ENCODE assay signal across 19 mouse cellular contexts in the genomic region with DNA sequence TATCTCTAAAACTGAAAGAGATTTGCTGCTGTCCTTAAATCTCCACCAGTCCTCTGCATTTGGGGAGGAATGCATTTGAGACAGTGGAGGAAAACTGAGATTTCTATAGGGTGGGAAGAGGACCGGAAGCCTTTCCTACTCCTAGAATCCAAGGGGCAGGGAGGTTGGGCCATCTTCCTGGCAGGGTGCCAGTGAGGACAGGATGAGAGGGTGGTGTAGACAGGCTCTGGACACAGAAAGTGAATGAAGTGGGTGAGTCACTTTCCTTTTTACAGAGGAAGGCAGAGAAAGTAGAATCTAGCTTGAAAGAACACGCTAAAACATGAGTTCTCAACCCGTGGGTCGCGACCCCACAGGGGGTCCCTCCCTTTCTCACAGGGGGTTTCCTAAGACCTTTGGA. TPM values are rescaled to one million over a fixed set of nuclear protein-coding genes. Genes with fewer than 3 reads are reported as not detected.
DNase-seq lines count a peak whose midpoint lies in the region; ATAC-seq and TF ChIP-seq lines count a peak whose summit lies in the region.
"Had no signal": no experiment of that assay in that cellular context is flagged by ENCODE, and none has a peak within 500 bp of the region (broad histone marks: within the 10 kb centered on the region; RNA-seq: fewer than 3 reads in every experiment).

No protein-coding gene starts in this region.

- peaks cover 92% of the 10 kb centered on the region for H3K27me3 ChIP-seq in kidney, embryonic 16.5 days (ENCODE audit: insufficient read depth, low read length)
- peaks cover 90% of the 10 kb centered on the region for H3K27me3 ChIP-seq in CH12.LX (replicated peaks)
- peaks cover 100% of the 10 kb centered on the region for H3K27me3 ChIP-seq in limb, embryonic 10.5 days (ENCODE audit: low read depth, poor library complexity, severe bottlenecking)

- no peak for TF ChIP-seq EP300 in CH12.LX (IDR thresholded peaks at IDR 0.05; ENCODE audit: low read length)

- no peak overlapping the region for H3K9ac ChIP-seq in kidney, embryonic 16.5 days (replicated peaks; ENCODE audit: low read length)
- H3K9ac ChIP-seq in CH12.LX (ENCODE audit: insufficient read depth, low read depth): no peak overlapping the region
- H3K9ac ChIP-seq: forebrain, postnatal 0 days; liver, embryonic 14.5 days had no signal

- H3K4me1 ChIP-seq in kidney, embryonic 16.5 days (ENCODE audit: insufficient read depth, low read length): peaks cover 15% of the 10 kb centered on the region
- peaks cover 6 to 18% of the 10 kb centered on the region in 2 experiments; a peak in 3 of 4 replicates for H3K4me1 ChIP-seq in CH12.LX (ENCODE audit: control insufficient read depth in 1 of 2, insufficient read depth in 2 of 2)
- peaks cover 36% of the 10 kb centered on the region for H3K4me1 ChIP-seq in limb, embryonic 10.5 days

- TF ChIP-seq RAD21 in CH12.LX (IDR thresholded peaks at IDR 0.05; ENCODE audit: low read depth, low read length): no peak

- in situ Hi-C loops in CH12.LX (cut with MboI; ENCODE audit: low pct_ligation_motif_present, low pct_unique_long_range_greater_than_20kb, low sequenced_read_pairs): no loop called here

- no peak for TF ChIP-seq POLR2A in CH12.LX (IDR thresholded peaks at IDR 0.05; ENCODE audit: low read depth, low read length)

- no peaks in the 10 kb centered on the region for H3K36me3 ChIP-seq in kidney, embryonic 16.5 days (ENCODE audit: insufficient read depth, low read length)
- no peaks in the 10 kb centered on the region for H3K36me3 ChIP-seq in CH12.LX (replicated peaks in 1 of 2; ENCODE audit: control insufficient read depth in 1 of 2, insufficient read depth in 1 of 2, low read length in 1 of 2)
- no peaks in the 10 kb centered on the region for H3K36me3 ChIP-seq in limb, embryonic 10.5 days
- H3K36me3 ChIP-seq: forebrain, embryonic 10.5 days; heart, embryonic 10.5 days had no signal

- no peak overlapping the region for H3K4me3 ChIP-seq in kidney, embryonic 16.5 days (ENCODE audit: low read length)
- H3K4me3 ChIP-seq in CH12.LX (replicated peaks in 1 of 3; ENCODE audit: low read depth in 2 of 3, low read length in 2 of 3, poor library complexity in 1 of 3): no peak overlapping the region
- no peak overlapping the region for H3K4me3 ChIP-seq in limb, embryonic 10.5 days
- H3K4me3 ChIP-seq: heart, embryonic 10.5 days; left cerebral cortex, adult 2 months had no signal

- no peak overlapping the region for H3K27ac ChIP-seq in kidney, embryonic 16.5 days (ENCODE audit: low read length)
- H3K27ac ChIP-seq in CH12.LX (ENCODE audit: insufficient read depth, low read depth): no peak overlapping the region
- no peak overlapping the region for H3K27ac ChIP-seq in limb, embryonic 10.5 days
- H3K27ac ChIP-seq: forebrain, embryonic 10.5 days; heart, embryonic 10.5 days; left cerebral cortex, adult 2 months; liver, embryonic 14.5 days had no signal

- TF ChIP-seq CTCF in CH12.LX (conservative IDR thresholded peaks at IDR 0.05 in 1 of 2, IDR thresholded peaks at IDR 0.05 in 1 of 2; ENCODE audit: low read depth in 2 of 2, low read length in 2 of 2): no peak

- H3K4me2 ChIP-seq in kidney, embryonic 16.5 days (replicated peaks; ENCODE audit: low read depth, low read length): no peak overlapping the region
- H3K4me2 ChIP-seq in CH12.LX (ENCODE audit: insufficient read depth, low read depth, poor library complexity, severe bottlenecking): no peak overlapping the region

- dilution Hi-C loops in CH12.LX (cut with MboI; ENCODE audit: extremely low pct_ligation_motif_present, extremely low pct_unique_long_range_greater_than_20kb, low sequenced_read_pairs): no loop called here

- no peak for ATAC-seq in kidney, embryonic 16.5 days (ENCODE audit: low FRiP score, low TSS enrichment)
- ATAC-seq: forebrain, postnatal 0 days had no signal

- H3K79me2 ChIP-seq in CH12.LX (replicated peaks; ENCODE audit: control insufficient read depth, extremely low read depth, insufficient read depth, poor library complexity, severe bottlenecking): no peaks in the 10 kb centered on the region

- H3K9me3 ChIP-seq in kidney, embryonic 16.5 days (ENCODE audit: low read length): no peaks in the 10 kb centered on the region
- H3K9me3 ChIP-seq in CH12.LX (replicated peaks; ENCODE audit: low read length): peaks cover 7% of the 10 kb centered on the region
- H3K9me3 ChIP-seq in limb, embryonic 10.5 days (replicated peaks): no peaks in the 10 kb centered on the region
- H3K9me3 ChIP-seq: forebrain, embryonic 10.5 days; heart, embryonic 10.5 days had no signal

- peak; percentile 60 for DNase-seq in kidney, postnatal 10 days
- DNase-seq in lung, postnatal 10 days: peak; percentile 55
- no peak for DNase-seq in lung, adult 18-20 months
- no peak for DNase-seq in CH12.LX (ENCODE audit: extremely low read depth)
- peak; percentile 21 for DNase-seq in lung, postnatal 14 days
- no peak for DNase-seq in limb, embryonic 10.5 days (ENCODE audit: low spot score)
- DNase-seq: cerebellum, postnatal 36 days; forebrain, postnatal 0 days; kidney, adult 11 months; layer of hippocampus, adult 9-11 months; thymus, postnatal 25 days had no signal

- 9% methylated on average over 5 of the region's 5 CpGs for WGBS in kidney, embryonic 16.5 days
- WGBS in limb, embryonic 10.5 days: 13% methylated on average over 5 of the region's 5 CpGs

TF ChIP-seq in CH12.LX, 34 proteins besides CTCF, POLR2A, EP300 and RAD21:
- no peak for TF ChIP-seq MAX (IDR thresholded peaks at IDR 0.05; ENCODE audit: low read length)
- TF ChIP-seq MYC (IDR thresholded peaks at IDR 0.05; ENCODE audit: low read depth, low read length): no peak
- peak; percentile 25; the same call in 1 of the 2 replicates for TF ChIP-seq CHD2 (IDR thresholded peaks at IDR 0.05; ENCODE audit: low read length)
- no peak for TF ChIP-seq TCF12 (IDR thresholded peaks at IDR 0.05; ENCODE audit: low read depth, low read length)
- TF ChIP-seq HCFC1 (IDR thresholded peaks at IDR 0.05; ENCODE audit: low read depth, low read length): no peak
- no peak for TF ChIP-seq SMC3 (IDR thresholded peaks at IDR 0.05; ENCODE audit: low read depth, low read length)
- no peak for TF ChIP-seq ZMIZ1 (IDR thresholded peaks at IDR 0.05; ENCODE audit: low read depth, low read length)
- TF ChIP-seq USF2 (conservative IDR thresholded peaks at IDR 0.05; ENCODE audit: low read depth, low read length): no peak
- TF ChIP-seq SIN3A (IDR thresholded peaks at IDR 0.05; ENCODE audit: low read length): no peak

RNA-seq across cellular contexts. Expression of a gene that starts 24.7 kb away (rescaled TPM):
- polyA plus RNA-seq in kidney, embryonic 16.5 days (2015; fragmentation: Nextera tagmentation; extraction: Ambion mirVana): not detected in 2 replicates
- total RNA-seq in CH12.LX (2012; rRNA removed) (not detected in 2 replicates), CH12.LX (2014; rRNA removed) (not detected in 2 replicates)
- polyA plus RNA-seq in CH12.LX (2012; ENCODE audit: insufficient read length, low read depth): not detected in 2 replicates
- polyA plus RNA-seq in limb, embryonic 10.5 days (2016; fragmentation: Nextera tagmentation; extraction: Ambion mirVana): 0.05 and 0.11 TPM in 2 replicates
- total RNA-seq: forebrain, postnatal 0 days; gastrocnemius, postnatal 4 days; left cerebral cortex, adult 2 months; megakaryocyte progenitor cell, adult 5-6 weeks had no signal
- polyA plus RNA-seq: heart, embryonic 10.5 days; heart, postnatal 0 days; liver, embryonic 14.5 days had no signal

RNA-seq across cellular contexts. Expression of a gene that starts 53.3 kb away (rescaled TPM):
- 13.7 and 15.3 TPM in 2 replicates for polyA plus RNA-seq in kidney, embryonic 16.5 days (2015; fragmentation: Nextera tagmentation; extraction: Ambion mirVana)
- total RNA-seq in CH12.LX (2012; rRNA removed) (9.9 and 15.1 TPM in 2 replicates), CH12.LX (2014; rRNA removed) (3.4 and 3.5 TPM in 2 replicates)
- polyA plus RNA-seq in CH12.LX (2012; ENCODE audit: insufficient read length, low read depth): 12.1 and 13.3 TPM in 2 replicates
- polyA plus RNA-seq in limb, embryonic 10.5 days (2016; fragmentation: Nextera tagmentation; extraction: Ambion mirVana): 0.49 and 0.58 TPM in 2 replicates

Comparison
In these comparisons a context has a peak if more than half of its experiments do, and no peak if none do; other contexts are left out.
1. DNase-seq: peak in kidney, postnatal 10 days (single experiment), lung, postnatal 10 days (single experiment) and lung, postnatal 14 days (single experiment); none in lung, adult 18-20 months (0 of 2), CH12.LX (single experiment) and limb, embryonic 10.5 days (single experiment).